Mouse (Mus musculus): Measurements from ENCODE around the gene Dnajc22.
A peak's percentile ranks its signal among the peaks of the same experiment; 100 is the strongest.

Dnajc22 gene

DNA sequence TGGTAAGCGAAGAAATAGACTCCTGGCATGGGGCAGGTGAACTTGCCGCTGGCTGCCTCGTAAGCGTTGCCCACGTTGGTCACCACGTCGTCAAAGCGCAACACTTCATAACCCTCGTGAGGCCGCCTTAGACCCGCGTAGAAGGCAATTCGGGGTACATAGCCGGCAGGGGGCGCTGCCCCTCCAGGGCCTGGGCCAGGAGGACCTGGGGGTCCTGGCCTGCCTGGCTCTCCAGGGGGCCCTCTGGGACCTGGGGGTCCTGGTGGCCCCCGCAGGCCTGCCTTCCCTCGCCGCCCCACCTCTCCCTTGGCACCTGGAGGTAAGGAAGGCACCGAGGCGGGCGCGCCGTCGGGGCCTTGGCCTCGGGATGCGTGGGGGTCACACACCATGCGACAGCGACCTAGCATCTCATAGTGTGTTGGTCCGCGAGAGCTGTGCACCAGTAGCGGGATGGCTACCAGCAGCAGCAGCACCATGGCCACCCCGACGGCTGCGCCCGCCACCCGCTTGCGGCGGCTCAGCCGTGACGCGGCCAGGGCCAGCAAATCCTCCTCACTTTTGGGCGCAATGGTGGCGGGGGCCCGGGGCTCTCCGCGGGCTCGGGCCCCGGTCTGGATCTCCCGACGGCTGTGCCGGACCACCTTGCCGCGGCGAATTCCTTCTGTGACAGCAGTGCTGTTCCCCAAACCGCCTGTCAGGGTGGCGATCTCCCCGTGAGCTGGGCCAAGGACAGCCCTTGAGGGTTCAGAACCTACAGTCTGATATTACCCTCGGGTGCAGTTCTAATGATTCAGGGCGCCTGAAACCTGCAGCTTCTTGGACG, 5.5 kb upstream of the Dnajc22 start, which contains the start of gene C1ql4:
TSS of gene C1ql4 (minus strand) at position 565 of the 823 bp plus-strand sequence.
- no peak for DNase-seq

DNA sequence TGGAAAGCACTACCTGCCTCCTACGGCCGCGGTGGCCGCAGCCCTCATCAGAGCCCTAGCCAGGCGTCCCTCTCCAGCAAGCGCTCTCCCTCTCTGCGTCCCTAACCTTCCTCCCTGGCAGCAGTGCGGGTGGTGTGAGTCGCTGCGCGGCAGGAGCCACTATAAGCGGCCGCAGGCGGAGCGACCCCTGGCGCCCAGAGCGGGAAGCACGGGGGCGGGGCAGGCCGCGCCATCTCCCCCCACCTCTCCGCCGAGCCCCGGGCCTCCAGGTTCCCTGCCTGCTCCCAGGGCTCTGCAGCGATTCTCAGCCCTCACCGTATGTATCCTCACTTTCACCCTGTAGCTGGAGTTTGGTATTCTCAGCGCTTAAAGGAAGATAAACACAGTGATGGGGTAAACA, 4.7 kb upstream of the Dnajc22 start:
- DNase-seq = peak; percentile 59

DNA sequence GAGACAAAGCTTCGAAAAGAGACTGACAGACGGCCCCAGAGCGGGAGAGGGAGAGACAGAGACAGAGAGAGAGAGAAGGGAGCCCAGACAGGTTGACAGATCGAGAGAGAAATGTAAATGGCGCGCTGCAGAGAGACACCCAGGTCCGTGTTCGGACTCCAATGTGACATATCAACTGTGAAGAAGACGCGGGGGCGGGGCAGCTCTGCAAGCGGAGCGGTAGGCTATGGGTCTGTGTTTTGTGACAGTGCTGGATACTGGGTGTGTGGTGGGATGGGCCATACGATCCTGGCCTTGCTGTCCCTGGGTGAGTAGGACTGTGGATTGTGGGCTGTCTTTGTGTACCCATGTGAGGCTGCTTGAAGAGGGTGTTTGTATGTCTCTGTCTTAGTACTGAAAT, 3.9 kb upstream of the Dnajc22 start:
- no peak for DNase-seq

DNA sequence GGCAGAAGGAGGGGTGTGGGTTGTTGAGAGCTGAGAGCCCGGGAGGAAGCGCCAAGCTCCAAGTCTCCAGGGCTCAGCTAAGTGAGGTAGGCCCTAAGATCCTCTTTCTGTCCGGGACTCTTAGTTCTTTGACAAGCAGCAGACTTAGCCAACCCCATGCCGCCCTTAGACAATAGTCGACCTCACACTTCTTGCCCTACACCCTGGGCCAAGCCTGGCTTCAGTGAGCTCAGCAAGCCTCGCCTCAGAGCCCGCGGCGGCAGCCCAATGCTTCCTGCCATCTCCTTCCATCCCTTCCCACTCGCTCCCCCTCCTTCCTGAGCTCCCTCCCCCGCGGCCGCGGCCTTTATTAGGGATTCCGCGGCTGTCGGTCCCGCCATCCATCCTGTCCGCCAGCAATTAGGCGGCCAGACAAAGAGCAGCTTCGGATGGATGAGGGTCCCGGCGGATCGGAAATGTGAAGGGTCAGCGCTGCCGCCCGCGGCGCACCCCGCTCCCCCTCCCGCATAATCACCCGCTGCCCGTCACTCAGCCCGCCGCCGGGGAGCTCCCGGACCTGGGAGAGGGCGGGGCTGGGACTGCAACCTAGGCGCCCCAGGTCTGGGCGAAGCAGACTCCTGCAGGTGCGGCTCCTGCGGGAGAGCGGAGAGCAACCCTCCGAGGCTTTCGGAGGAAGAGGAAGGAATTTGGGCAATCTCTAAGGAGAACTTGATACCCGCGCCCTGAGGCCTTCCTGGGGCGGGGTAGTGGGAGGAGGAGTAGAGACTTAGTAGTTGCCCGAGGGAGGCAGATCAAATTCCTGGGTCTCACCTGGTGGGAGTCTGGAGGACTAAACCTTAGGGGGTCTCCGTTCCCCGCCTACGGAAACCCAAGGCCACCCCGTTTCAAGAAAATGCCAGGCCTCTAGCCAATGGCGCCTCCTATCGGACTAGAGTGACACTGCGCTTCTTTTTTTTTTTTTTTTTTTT, 605 bp downstream of the Dnajc22 start:
- peak; percentile 40 for DNase-seq

DNA sequence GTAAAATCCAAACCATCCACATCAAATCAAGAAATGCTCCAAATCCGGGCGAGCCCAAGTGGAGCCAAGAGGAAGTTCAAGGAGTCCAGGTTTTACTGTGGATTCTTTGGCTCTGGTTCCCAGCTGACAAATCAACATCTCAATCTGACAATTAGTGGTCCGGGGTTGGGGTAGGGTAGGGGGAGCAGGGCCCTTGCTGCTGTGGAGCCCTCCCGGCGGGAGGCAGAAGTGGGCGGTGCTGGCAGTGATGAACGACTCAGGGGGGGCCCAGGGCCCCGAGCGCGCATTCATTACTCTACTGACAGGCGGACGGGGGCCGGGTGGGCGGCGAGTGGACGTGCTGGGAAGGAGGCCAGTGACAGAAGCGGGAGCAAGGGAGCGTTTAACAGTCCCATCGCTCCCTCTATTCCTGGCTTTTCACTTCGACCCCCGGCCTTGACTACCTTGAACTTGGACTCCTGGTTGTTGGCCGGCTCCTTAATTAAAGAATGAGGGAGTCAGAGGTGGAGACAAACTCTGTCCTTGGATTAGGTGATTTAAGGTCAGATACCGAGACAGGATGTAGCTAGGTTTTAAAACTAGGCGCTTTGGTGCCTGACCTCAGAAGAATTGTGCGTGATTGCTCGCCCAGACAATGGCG, 1.8 kb downstream of the Dnajc22 start:
- no peak for DNase-seq

DNA sequence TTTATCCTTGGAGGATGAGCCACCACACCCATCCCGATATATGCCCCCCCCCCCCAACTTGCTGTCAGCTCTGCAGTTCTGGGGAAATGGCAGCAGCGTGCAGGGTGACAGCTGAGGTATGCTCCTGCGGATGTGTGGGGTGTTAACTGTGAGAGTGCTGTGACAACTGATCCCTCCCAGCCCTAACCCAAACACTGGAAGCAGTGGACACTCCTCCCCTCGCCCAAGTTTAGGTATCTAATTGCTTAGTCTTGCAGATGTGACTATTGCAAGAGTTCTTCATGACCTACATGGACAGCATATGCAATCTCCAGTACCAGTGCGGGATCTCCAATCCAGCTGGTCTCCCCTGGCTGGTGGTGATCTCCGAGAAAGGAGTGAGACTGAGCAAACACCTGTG, 2.4 kb downstream of the Dnajc22 start:
- no peak for DNase-seq

DNA sequence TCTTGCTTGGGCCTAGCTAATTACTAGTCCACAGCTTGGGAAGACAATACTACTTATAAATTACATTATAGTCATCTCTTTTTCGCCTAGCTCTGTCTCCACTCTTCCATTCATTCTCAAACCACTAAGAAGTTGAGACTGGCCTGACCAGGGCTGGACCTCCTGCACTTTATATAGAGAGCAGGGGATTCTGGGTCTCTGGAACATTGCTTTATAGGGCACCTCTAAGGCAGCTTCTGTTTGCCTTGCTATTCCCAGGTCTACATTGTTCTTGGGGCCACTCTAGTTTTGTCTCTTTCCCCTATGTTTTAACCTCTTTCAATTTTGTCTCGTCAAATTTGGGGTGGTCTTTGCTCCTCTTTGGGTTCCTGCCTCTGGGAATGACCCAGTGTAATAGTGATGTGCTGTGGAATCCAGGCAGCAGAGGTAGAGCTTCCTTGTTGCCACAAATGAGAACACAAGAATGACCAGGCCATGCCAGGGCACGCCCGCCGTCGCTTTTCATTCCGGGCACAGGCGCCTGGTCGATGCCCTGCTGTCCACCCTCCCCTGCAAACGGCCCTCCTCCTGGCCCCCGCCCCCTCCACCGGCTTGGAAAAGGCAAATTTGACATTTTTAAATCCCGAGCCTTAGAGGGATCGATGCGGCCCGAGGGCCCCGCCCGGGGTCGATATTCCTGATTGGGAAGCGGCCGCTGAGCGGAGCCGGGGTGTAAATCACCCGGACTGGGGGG, 3.3 kb downstream of the Dnajc22 start:
- DNase-seq = no peak

DNA sequence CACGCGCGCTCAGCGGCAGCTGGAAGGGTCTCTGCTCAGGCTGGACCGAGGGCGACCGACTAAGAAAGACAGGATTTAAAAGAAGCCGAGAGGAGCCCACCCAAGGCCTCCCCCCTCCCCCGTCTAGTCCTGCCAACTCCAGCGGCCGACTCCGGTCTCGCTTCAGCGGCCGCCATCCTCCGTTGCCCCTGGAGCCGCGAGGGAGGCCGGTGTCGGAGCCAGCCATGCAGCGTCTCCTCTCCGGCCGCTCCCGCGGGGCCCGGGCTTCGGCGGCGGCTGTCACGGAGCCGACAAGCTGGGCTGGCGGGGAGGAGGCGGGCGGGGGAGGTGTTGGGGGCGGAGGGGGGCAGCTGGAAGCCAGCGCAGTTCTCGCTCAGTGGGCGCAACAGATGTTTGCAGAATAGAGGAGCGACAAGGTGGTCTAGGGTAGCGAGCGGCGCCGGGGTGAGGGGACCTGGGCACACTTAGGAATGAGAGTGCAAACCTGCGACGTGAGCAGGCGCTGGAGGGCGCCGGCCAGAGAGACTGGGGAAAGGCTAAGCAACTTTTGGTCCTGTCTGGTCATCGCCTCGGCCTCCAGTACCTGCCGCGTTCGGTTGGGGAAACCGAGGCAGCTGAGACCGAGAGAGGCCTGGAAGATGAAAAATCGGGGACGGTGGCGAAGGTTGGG, 4.0 kb downstream of the Dnajc22 start:
- DNase-seq = no peak

DNA sequence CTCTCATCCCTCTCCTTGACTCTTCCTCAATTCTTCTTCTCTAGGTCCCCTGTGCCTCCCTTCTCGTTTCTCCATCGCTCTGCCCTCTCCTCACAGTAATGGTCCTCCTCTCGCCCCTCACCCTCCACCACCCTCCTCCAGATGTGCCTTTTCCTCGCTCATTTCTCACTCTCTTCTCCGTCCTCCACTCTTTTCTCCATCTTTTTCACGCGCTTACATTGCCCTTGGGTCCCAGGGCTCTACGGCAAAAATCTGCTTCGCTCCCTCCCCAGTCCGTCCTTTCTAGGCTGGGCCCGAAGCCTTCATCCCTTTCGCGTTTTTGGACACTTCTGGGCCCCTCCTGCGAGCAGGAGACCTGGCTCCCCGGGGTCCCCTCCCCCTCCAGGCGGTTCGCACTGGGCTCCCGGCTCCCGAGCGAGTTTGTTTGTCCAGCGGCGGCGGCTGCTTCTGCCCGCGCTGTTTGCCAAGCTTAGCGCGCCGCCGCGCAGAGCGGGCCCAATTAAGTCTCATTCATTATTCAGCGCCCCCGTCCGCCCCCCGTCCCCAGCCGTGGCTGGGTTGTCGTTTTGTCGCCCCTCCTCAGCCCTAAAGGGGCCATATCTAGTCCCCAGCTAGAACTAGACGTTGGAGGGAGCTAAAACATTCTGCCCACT, 5.0 kb downstream of the Dnajc22 start:
- DNase-seq = no peak

DNA sequence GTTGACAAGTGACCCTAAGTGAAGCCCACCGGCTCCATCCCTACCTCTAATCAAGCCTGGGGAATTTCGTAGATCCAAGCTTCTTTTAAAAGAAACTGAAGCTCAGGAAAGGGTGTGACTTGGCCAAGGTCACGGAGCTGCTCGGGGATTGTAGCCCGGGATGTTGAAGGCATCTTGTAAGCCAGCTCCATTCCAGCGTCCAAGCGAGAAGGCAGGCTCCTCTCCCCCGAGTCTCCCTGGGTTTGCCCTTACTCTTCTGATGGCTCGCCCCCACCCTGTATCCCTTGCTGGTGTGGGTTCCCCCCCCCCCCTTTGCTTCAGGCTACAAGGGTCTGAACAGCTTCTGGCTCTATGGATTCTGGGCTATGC, 5.5 kb downstream of the Dnajc22 start:
- DNase-seq = no peak

DNA sequence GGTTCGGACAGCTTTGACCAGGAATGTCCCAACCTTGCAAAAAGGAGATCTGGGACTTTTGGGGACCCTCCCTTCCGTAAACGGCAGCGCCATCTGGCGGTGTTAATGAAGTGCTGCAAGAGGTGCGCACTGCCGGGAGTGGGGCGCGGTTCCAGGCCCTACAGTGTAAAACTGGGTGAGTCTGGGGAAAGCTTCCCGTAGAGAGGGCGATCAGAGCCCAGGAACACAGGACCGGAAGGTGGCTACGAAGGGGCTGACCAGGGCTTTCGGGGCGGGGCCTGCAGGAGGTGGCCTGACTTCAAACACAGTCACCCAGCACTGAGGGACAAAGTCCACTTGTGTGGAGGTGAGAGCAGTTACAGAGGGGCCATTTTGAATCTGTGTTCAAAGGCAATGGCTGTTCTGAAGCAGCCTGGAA, 6.2 kb downstream of the Dnajc22 start:
- peak; percentile 35 for DNase-seq

DNA sequence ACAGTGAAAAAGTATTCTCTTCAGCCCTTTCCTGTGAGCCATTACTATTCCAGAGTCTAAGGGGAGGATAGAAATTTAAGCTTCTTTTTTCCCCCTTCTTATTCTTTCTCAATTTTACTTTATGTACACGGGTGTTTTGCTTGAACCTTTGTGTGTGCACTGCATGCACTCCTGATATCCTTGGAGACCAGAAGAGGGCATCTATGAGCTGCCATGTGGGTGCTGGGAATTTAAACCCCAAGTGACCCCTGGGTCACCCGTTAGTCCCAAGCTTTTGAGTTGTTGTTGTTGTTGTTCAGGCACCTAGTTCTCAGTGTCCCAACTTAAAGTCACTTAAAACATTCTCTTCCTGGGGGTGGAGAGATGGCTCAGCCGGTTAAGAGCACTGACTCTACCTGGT, 7.0 kb downstream of the Dnajc22 start:
- no peak for DNase-seq

DNA sequence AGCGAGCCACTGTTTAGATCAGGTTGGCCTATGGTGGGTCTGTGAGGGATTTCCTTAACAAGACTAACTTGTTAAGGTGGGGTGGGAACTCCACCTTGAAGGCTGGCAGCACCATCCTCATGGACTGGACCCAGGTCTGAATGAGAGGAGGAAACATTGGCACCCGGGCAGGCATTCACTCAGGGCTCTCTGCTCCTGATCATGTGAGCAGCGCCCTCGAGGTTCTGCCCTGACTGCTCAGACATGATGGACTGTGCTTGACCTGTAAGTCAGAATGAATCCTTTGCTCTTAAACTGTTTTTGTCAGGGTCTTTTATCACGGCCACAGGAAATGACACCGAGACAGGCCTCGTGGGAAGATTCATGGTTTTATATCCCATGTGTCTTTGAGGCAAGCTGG, 12.3 kb downstream of the Dnajc22 start:
- DNase-seq = no peak

DNA sequence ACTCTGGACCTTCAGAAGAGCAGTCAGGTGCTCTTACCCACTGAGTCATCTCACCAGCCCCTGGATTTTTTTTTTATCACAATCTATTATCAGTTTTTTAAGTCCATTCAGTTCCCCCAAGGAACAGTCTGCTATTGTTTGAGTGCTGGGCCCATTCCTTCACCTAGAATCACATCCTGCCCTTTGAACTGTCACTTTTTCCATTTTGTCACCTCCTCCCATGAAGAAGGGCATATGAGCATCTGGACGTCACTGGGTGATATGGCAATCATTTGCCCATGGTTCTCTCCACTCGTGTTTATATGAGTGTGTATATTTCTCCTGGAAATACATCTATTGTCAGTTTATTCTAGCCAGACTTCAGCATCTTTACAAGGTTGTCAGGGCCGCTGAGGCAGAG, 14.9 kb downstream of the Dnajc22 start:
- no peak for DNase-seq

DNA sequence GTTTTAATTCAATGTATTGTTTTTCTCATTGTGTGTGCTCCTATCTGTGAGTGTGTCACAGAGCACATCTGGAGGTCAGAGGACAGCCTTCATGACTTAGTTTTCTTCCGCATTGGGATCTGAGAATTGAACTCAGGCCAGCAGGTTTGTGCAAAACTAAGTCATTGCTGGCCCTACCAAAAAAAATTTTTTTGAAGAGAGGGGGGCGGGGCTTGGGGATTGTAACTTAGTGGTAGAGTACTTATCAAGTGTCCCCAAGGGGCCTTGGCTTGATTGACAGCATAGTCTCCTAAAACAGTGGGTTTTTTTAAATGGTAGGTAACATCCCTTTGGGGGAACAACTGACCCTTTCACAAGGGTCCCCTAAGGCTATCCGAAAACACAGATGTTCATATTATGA, 18.2 kb downstream of the Dnajc22 start:
- DNase-seq = no peak

DNA sequence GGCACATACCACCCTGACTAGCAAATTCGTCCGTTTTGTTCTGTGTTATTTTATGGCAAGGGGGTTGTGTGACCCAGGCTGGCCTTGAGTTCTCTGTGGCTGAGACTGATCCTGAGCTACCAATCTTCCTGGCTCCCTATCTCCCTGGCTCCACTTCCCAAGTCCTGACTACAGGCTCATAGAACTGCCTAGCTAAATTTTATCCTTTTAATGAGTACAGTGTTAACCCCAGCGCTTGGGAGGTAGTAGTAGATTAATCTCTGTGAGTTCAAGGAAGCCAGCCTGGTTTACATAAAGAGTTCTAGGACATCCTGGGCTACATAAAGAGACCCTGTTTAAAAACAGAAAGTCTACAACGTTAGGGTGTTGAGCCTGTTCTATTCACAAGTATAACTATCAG, 18.8 kb downstream of the Dnajc22 start:
- DNase-seq = no peak

DNA sequence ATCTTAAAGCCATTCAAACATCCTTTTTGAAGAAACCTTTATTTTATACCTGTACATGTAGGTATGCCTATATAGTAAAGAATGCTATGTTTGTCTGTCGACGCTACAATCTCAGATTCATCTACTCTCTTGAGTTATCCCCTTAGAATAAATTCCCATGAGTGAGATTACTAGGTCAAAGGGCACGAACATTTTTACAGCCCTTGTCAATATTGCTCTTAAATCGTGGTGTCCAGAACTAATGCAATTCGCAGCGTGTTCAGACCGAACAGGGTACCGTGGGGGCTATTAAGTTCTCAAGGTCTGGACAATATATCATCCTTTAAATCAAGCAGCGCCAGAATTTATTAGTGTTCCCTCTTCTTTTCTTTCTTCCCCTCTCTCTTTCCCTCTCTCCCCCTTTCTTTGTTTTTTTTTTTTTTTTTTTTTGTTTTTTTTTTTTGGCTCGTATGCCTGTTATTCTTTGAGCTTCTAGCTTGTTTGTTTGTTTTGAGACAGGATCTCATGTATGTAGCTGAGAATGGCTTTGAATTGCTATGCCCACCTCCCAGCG, 19.9 kb downstream of the Dnajc22 start:
- DNase-seq = no peak

DNA sequence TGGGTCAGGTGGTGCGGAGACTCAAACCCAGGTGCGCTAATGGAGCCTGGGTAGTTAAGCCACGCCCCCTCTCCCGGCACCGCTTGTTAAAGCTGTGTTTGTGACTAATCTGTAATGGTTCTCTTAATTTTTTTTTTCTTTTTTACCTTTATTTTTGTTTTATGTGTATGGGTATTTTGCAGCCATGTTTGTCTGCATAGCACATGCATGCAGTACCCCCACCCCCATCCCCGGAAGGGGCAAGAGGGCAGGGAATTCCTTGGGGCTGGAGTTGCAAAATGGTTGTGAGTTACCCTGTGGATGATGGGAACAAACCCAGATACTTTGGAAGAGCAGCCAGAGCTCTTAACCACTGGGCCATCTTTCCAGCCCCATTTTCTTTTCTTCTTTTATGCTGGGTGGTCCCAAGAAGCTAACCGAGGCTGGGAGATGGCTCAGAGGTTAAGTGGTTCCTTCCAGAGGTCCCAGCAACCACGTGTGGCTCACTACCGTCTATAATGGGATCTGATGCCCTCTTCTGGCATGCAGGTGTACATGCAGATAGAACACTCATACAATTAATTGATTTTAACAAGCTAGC, 20.5 kb downstream of the Dnajc22 start:
- DNase-seq = no peak

DNA sequence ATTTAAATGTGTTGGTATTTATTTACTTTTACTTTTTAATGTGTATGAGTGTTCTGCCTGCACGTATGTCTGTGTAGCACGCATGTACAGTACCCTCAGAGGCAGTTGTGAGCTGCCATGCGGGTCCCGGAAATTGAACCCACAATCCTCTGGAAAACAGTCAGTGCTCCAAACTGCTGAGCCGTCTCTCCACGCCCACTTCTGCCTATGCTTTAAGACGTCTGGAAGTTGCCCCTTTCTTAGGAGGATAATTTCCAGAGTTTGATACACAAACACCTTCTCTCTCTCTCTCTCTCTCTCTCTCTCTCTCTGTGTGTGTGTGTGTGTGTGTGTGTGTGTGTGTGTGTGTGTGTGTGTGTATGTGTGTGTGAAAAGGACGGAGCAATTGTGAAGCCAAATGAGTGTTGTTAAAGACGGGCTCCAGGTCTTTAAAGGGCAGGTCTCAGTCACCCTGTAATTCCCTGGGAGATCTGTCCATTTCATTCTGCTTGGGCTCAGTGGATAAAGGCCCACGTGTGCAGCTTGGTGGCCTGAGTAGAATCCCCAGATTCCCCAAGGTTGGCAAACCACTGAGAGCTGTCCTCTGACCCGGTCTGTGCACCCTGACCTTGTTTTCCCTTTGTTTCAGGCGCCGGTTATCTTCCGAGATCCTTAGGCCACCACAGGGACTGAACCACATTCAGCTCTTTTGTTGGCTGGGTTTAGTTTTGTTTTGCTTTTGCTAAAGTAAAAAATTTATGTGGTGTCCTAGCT, 21.5 kb downstream of the Dnajc22 start:
- no peak for DNase-seq

DNA sequence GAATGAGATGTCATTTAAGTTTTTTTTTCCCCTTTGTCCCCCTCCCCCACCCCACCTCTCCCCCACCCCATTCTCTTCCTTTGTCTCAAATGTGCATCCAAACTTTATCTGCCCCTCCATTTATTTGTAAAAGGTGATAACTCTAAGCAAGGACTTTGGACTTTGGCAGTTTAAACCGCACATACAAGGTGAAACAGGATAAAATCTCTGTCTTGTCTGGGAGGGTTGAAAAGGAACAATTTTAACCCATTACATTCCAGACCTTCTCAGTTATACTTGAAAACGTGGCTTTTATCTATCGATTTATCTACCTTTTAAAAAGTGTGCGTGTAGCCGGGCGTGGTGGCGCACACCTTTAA, 22.1 kb downstream of the Dnajc22 start:
- no peak for DNase-seq
